Mouse (Mus musculus) myocyte (in vitro differentiated cells): ENCODE measurements at regions not wholly inside any gene's neighbourhood (a gene's known extent, or its start where the extent isn't known, plus 50 kb on each side); places are given as distances from the start of the nearest gene placed in this dataset.

Experiments
- CEBPB ChIP-seq: IDR thresholded peaks from 2 replicates; pipeline ENCODE4 v1.6.1; 2011; ENCODE audit warnings: mild to moderate bottlenecking, moderate library complexity; ENCODE audit not compliant: poor library complexity, insufficient read depth, severe bottlenecking
- E2F4 ChIP-seq: IDR thresholded peaks from one replicate; pipeline ENCODE4 v1.6.1; 2011; ENCODE audit warnings: mild to moderate bottlenecking, control low read depth, moderate library complexity; ENCODE audit not compliant: insufficient read depth
- MAX ChIP-seq: IDR thresholded peaks from one replicate; pipeline ENCODE4 v1.6.1; 2011; ENCODE audit warnings: low read depth, mild to moderate bottlenecking, control low read depth
- MYOD1 ChIP-seq, 3 experiments: IDR thresholded peaks; one replicate each; pipeline ENCODE4 v1.6.1; 2011; ENCODE audit warnings: control low read depth in 2 of 3, low read depth in 2 of 3, mild to moderate bottlenecking in 2 of 3, moderate library complexity in 1 of 3; ENCODE audit not compliant: insufficient read length in 2 of 3, control insufficient read depth in 1 of 3
- MYOG ChIP-seq, 3 experiments: IDR thresholded peaks; one replicate each; pipeline ENCODE4 v1.6.1; 2011; ENCODE audit warnings: control low read depth in 2 of 3, low read depth in 2 of 3, mild to moderate bottlenecking in 2 of 3; ENCODE audit not compliant: insufficient read length in 2 of 3, control insufficient read depth in 1 of 3, insufficient read depth in 1 of 3
- POLR2A ChIP-seq: IDR thresholded peaks from one replicate; pipeline ENCODE4 v1.6.1; 2011; ENCODE audit warnings: low read depth, mild to moderate bottlenecking, control low read depth, moderate library complexity; ENCODE audit not compliant: insufficient read length
- POLR2AphosphoS2 ChIP-seq: IDR thresholded peaks from one replicate; pipeline ENCODE4 v1.6.1; 2011; ENCODE audit warnings: low read depth, control low read depth; ENCODE audit not compliant: insufficient read length
- REST ChIP-seq: IDR thresholded peaks from one replicate; pipeline ENCODE4 v1.6.1; 2011; ENCODE audit warnings: mild to moderate bottlenecking, control low read depth, moderate library complexity; ENCODE audit not compliant: insufficient read depth, insufficient read length
- SRF ChIP-seq: IDR thresholded peaks from one replicate; pipeline ENCODE4 v1.6.1; 2011; ENCODE audit warnings: low read depth; ENCODE audit not compliant: control insufficient read depth, insufficient read length
- TCF12 ChIP-seq: IDR thresholded peaks from one replicate; pipeline ENCODE4 v1.6.1; 2011; ENCODE audit warnings: mild to moderate bottlenecking, control low read depth; ENCODE audit not compliant: poor library complexity, insufficient read depth, severe bottlenecking
- TCF3 ChIP-seq: IDR thresholded peaks from one replicate; pipeline ENCODE4 v1.6.1; 2011; ENCODE audit warnings: low read depth, control low read depth; ENCODE audit not compliant: insufficient read length
- USF1 ChIP-seq: IDR thresholded peaks from one replicate; pipeline ENCODE4 v1.6.1; 2011; ENCODE audit warnings: low read depth, mild to moderate bottlenecking, control low read depth, moderate library complexity

GRCm38 (mm10) chr3:133694057-133694456 lies 149.1 kb upstream of the Tet2 start:
- TF ChIP-seq POLR2A, result no peak
- no peak for TF ChIP-seq MYOG (IDR thresholded peaks at IDR 0.05; ENCODE audit: control insufficient read depth in 1 of 3, insufficient read depth in 1 of 3, insufficient read length in 2 of 3, low read depth in 2 of 3)
- TF ChIP-seq USF1, result no peak
- no peak for TF ChIP-seq SRF
- no peak for TF ChIP-seq E2F4
- TF ChIP-seq REST, result no peak
- TF ChIP-seq TCF12, result no peak
- no peak for TF ChIP-seq CEBPB
- no peak for TF ChIP-seq POLR2AphosphoS2
- no peak for TF ChIP-seq MAX
- no peak for TF ChIP-seq MYOD1 (IDR thresholded peaks at IDR 0.05; ENCODE audit: control insufficient read depth in 1 of 3, insufficient read length in 2 of 3, low read depth in 2 of 3)
- no peak for TF ChIP-seq TCF3
